In genomic region chr7:38019770-38020169, GRCm38 (mm10) we compare ENCODE assay signal across 8 mouse cellular contexts. TPM values are rescaled to one million over a fixed set of nuclear protein-coding genes. Genes with fewer than 3 reads are reported as not detected.
A peak's percentile ranks its signal among the peaks of the same experiment; 100 is the strongest.
DNase-seq lines count a peak whose midpoint lies in the region; ATAC-seq and TF ChIP-seq lines count a peak whose summit lies in the region.

No protein-coding gene starts in this region.

- H3K4me1 ChIP-seq in heart, embryonic 16.5 days (ENCODE audit: control insufficient read depth, insufficient read depth, low read length): peaks cover 2% of the 10 kb centered on the region; the same call in 1 of the 2 replicates
- H3K4me1 ChIP-seq in bone marrow macrophage, adult 2 months (ENCODE audit: control insufficient read depth, insufficient read depth, low read length): peaks cover 2% of the 10 kb centered on the region
- H3K4me1 ChIP-seq in hindbrain, embryonic 13.5 days (replicated peaks): peaks cover 15% of the 10 kb centered on the region; the same call in 1 of the 2 replicates
- no peaks in the 10 kb centered on the region for H3K4me1 ChIP-seq in midbrain, embryonic 12.5 days

- no peak for TF ChIP-seq POLR2A in bone marrow macrophage, adult 2 months (IDR thresholded peaks at IDR 0.05; ENCODE audit: borderline replicate concordance, low read depth, low read length)

- peak overlapping the region; percentile 91 for H3K9ac ChIP-seq in heart, embryonic 16.5 days (ENCODE audit: low read length)
- peak overlapping the region; percentile 89 for H3K9ac ChIP-seq in hindbrain, embryonic 13.5 days
- H3K9ac ChIP-seq in midbrain, embryonic 12.5 days (replicated peaks): peak overlapping the region; percentile 77; the same call in 1 of the 2 replicates

- H3K4me3 ChIP-seq in heart, embryonic 16.5 days (ENCODE audit: low read length): peak overlapping the region; percentile 93
- H3K4me3 ChIP-seq in bone marrow macrophage, adult 2 months (ENCODE audit: insufficient read depth, low read length): peak overlapping the region; percentile 92
- peak overlapping the region; percentile 86 for H3K4me3 ChIP-seq in hindbrain, embryonic 13.5 days
- peak overlapping the region; percentile 81 for H3K4me3 ChIP-seq in midbrain, embryonic 12.5 days

- no peak for ATAC-seq in heart, embryonic 16.5 days (replicated peaks; ENCODE audit: extremely low read depth, insufficient read depth, low FRiP score)
- ATAC-seq in hindbrain, embryonic 13.5 days (ENCODE audit: low FRiP score): peak; percentile 61
- ATAC-seq in midbrain, embryonic 12.5 days (ENCODE audit: low FRiP score, low read depth): peak; percentile 62
- ATAC-seq in activated CD4-positive, CD25-positive, alpha-beta regulatory T cell, adult 4 months: no peak

- H3K27me3 ChIP-seq in heart, embryonic 16.5 days (ENCODE audit: control insufficient read depth, insufficient read depth, low read length): no peaks in the 10 kb centered on the region
- 0 out of 2 replicates have a peak, but pooled peaks cover 5% of the 10 kb centered on the region for H3K27me3 ChIP-seq in hindbrain, embryonic 13.5 days
- no peaks in the 10 kb centered on the region for H3K27me3 ChIP-seq in midbrain, embryonic 12.5 days

- DNase-seq in heart, postnatal 4 days: no peak
- DNase-seq in layer of hippocampus, postnatal 14 days (ENCODE audit: low spot score in 2 of 2): no peak
- DNase-seq in ovary, postnatal 10 days (ENCODE audit: low spot score): no peak

- no peaks in the 10 kb centered on the region for H3K36me3 ChIP-seq in heart, embryonic 16.5 days (ENCODE audit: control insufficient read depth, insufficient read depth)
- no peaks in the 10 kb centered on the region for H3K36me3 ChIP-seq in hindbrain, embryonic 13.5 days
- H3K36me3 ChIP-seq in midbrain, embryonic 12.5 days: no peaks in the 10 kb centered on the region

- no peak overlapping the region for H3K27ac ChIP-seq in heart, embryonic 16.5 days (ENCODE audit: low read length)
- no peak overlapping the region for H3K27ac ChIP-seq in bone marrow macrophage, adult 2 months (ENCODE audit: insufficient read depth, low read depth, low read length)
- 0 out of 2 replicates have a peak overlapping the region, but pooled peaks have one; percentile 92 for H3K27ac ChIP-seq in hindbrain, embryonic 13.5 days
- H3K27ac ChIP-seq in midbrain, embryonic 12.5 days (replicated peaks): no peak overlapping the region; the same call in 1 of the 2 replicates

- H3K4me2 ChIP-seq in heart, embryonic 16.5 days (ENCODE audit: low read depth, low read length): peak overlapping the region; percentile 84
- peak overlapping the region; percentile 73 for H3K4me2 ChIP-seq in hindbrain, embryonic 13.5 days
- peak overlapping the region; percentile 65 for H3K4me2 ChIP-seq in midbrain, embryonic 12.5 days (replicated peaks)

- no peak for TF ChIP-seq CTCF in bone marrow macrophage, adult 2 months (IDR thresholded peaks at IDR 0.05; ENCODE audit: low read depth, low read length)

- no peaks in the 10 kb centered on the region for H3K9me3 ChIP-seq in heart, embryonic 16.5 days (replicated peaks; ENCODE audit: control insufficient read depth, low read length)
- H3K9me3 ChIP-seq in hindbrain, embryonic 13.5 days: no peaks in the 10 kb centered on the region
- no peaks in the 10 kb centered on the region for H3K9me3 ChIP-seq in midbrain, embryonic 12.5 days

- 53% methylated on average over 2 of the region's 2 CpGs for WGBS in heart, embryonic 16.5 days
- WGBS in hindbrain, embryonic 13.5 days: 47% methylated on average over 2 of the region's 2 CpGs
- WGBS in midbrain, embryonic 12.5 days: 45% methylated on average over 2 of the region's 2 CpGs

RNA-seq across cellular contexts. Expression of gene Uri1, which starts 3.6 kb away (rescaled TPM):
- polyA plus RNA-seq in heart, embryonic 16.5 days (2015; fragmentation: Nextera tagmentation; extraction: Ambion mirVana): 28.1 and 29.6 TPM in 2 replicates
- total RNA-seq in heart, postnatal 4 days (2021): 10 to 100 TPM; 35.7 to 37.7 TPM
- polyA plus RNA-seq in bone marrow macrophage, adult 2 months (2012; ENCODE audit: insufficient read depth, insufficient read length, missing spikeins): 21.0 and 21.1 TPM in 2 replicates
- polyA plus RNA-seq in hindbrain, embryonic 13.5 days (2015; fragmentation: Nextera tagmentation; extraction: Ambion mirVana): 35.7 and 36.1 TPM in 2 replicates
- 44.4 and 46.6 TPM in 2 replicates for polyA plus RNA-seq in midbrain, embryonic 12.5 days (2016; fragmentation: Nextera tagmentation; extraction: Ambion mirVana)
- total RNA-seq in layer of hippocampus, postnatal 14 days (2021): 10 to 100 TPM; 45.4 to 48.4 TPM
- polyA plus RNA-seq in activated CD4-positive, CD25-positive, alpha-beta regulatory T cell, adult 4 months (2017; shearing (Covaris generic)): 10 to 100 TPM; 12.3 to 21.5 TPM

Comparison
In these comparisons a context has a peak if more than half of its experiments do, and no peak if none do; other contexts are left out.
1. ATAC-seq: peak in hindbrain, embryonic 13.5 days (single experiment) and midbrain, embryonic 12.5 days (single experiment); none in heart, embryonic 16.5 days (single experiment) and activated CD4-positive, CD25-positive, alpha-beta regulatory T cell, adult 4 months (single experiment).
2. Peak in every context shown above with its lines, with median percentiles within 50 percentile points of each other: H3K4me2 ChIP-seq, H3K4me3 ChIP-seq and H3K9ac ChIP-seq.